Mouse (Mus musculus) ES-Bruce4 (cell line): ENCODE results near the gene Rspry1.

ENCODE experiments used
- CTCF ChIP-seq: IDR thresholded peaks from one replicate; pipeline ENCODE4 v1.8.1; 2011; ENCODE audit warnings: low read depth, low read length
- POLR2A ChIP-seq: IDR thresholded peaks from one replicate; pipeline ENCODE4 v1.8.1; 2011; ENCODE audit warnings: low read length; ENCODE audit not compliant: insufficient read depth

DNA sequence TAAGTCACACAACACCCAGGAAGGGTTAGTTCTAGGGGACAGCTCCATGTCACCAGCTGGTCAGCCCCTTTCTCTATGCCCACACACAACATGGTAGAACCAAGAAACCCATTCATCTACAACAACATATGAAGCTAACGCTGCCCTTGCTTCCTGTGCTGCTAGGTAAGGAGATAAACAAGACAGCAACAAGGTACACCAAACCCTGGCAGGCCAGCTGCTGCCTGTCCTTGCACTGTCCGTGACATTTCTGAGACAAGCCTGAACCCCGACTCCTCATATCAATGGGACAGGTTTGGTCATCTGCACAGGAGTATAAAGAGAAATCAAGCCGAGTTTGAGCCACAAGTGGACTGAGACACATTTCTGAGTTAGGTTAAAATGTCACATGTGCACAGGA, 26.6 kb upstream of the Rspry1 start:
- TF ChIP-seq CTCF, result no peak
- no peak for TF ChIP-seq POLR2A
